Mouse (Mus musculus): ENCODE data around the gene Rab4a. TPM values are rescaled to one million over a fixed set of nuclear protein-coding genes. Genes with fewer than 3 reads are reported as not detected.

The Rab4a gene
- total RNA-seq, 2 experiments from 2014 or later: 0.26 to 1.2 TPM

DNA sequence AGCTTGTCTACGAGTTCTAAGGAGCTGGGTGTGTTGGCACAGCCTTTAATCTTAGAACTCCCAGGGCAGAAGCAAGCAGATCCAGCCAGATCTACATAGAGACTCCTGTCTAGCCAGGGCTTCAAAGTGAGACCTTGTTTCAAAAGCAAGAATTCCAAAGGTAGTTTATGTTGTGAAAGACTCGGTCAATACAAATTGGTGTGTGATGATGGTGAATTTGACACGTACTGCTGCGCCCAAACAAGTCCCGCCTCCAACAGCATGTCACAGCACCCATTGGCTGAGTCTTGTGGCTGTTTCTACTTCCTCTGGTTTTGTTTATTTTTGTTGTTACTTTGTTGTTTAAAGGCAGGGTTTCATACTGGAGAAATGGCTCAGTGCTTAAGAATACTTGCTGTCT, 6.4 kb downstream of the Rab4a start:
- no peak for ATAC-seq (ENCODE audit: poor library complexity, severe bottlenecking)

- no peak for ATAC-seq (ENCODE audit: poor library complexity, severe bottlenecking)
These were observed 7.5 kb downstream of the Rab4a start for GRCm38 (mm10) chr8:123813173-123813891.

GRCm38 (mm10) chr8:123813892-123814266, 8.1 kb downstream of the Rab4a start:
- no peak for ATAC-seq (ENCODE audit: poor library complexity, severe bottlenecking)

- ATAC-seq (ENCODE audit: poor library complexity, severe bottlenecking): no peak
These were observed 9.5 kb downstream of the Rab4a start for GRCm38 (mm10) chr8:123815325-123815724.

GRCm38 (mm10) chr8:123816939-123817338, 11.2 kb downstream of the Rab4a start:
- ATAC-seq (ENCODE audit: poor library complexity, severe bottlenecking): no peak

- no peak for ATAC-seq (ENCODE audit: poor library complexity, severe bottlenecking)
These were observed 12.0 kb downstream of the Rab4a start for GRCm38 (mm10) chr8:123817747-123818146.

DNA sequence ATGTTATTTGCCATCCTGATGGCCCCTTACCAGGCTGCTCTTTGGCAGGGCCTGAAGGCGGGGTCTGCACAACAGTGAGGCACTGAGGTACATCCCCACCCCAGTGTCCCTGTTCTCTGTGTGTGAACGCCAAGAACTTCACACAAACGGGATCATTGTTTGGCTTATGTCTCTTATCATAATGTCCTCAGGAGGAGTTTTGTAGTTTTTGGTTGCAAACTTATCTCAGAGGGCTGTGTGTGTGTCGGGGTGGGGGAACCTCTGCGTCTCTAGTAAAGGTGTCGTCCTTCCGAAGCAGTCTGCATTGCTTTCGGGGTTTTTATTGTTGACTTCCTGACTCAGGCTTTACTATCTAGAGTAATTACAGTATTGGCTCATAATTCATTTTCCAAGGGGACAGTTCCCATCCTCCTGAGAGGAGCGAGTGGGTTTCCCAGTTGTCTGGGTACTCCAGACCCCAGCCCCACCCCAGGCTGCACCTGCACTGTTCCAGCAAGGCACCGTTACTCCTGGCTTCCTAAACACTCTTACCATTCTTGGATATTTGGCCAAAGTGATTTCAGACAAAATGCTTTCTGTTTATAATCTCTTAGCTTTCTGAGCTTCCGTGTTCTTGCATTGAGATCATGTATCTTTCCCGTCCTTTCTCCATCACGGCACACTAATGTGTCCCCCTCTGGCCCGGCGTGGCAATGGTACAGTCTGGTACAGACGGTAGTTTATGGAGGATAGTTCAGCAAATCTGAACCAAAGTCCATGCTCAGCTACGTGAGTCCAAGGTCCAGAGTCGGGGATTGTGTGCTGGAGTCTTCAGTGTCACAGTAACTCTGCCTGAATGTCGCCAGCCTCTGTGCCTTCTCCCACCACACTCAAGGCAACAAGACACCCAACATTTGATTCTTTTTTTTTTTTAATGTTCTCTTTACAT, 14.2 kb downstream of the Rab4a start:
- no peak for ATAC-seq (ENCODE audit: poor library complexity, severe bottlenecking)

GRCm38 (mm10) chr8:123820780-123821179, 15.0 kb downstream of the Rab4a start:
- ATAC-seq (ENCODE audit: poor library complexity, severe bottlenecking): no peak

DNA sequence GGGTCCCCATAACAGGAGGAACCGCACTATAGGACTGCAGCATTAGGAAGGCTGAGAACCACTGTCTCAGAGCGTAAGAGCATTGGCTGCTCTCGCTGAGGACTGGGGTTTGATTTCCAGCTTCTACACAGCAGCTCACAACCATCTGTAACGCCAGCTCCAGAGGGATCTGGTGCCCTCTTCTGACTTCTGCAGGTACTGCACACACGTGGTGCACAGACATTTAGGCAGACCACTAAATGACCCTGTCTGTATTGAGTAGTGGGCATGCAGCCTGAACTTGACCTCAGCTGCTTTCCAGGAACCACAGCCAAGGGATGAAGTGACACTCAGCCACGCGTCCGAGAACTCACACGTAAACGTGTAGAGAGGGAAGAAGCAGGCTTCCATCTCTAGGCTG, 17.3 kb downstream of the Rab4a start:
- ATAC-seq (ENCODE audit: poor library complexity, severe bottlenecking): no peak

- no peak for ATAC-seq (ENCODE audit: poor library complexity, severe bottlenecking)
These were observed 17.8 kb downstream of the Rab4a start for GRCm38 (mm10) chr8:123823532-123824123.

DNA sequence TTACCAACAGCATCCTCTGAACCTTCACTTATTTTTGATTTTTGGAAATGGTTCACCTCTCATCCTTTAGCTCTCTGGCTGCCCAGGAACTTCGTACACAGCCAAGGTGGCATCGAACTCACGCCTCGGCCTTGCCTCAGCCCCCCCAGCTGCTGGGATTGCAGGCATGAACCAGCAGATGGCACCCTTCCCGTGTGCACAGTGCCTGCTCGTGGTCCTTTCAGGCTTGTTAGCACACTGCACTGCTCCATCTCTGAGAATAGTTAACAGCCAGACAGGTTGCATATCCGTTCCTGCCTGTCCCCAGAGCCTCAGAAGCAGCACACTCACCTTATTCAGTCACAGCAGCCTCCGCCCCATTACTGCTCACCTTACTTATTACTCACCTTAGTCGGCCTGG, 20.2 kb downstream of the Rab4a start:
- no peak for ATAC-seq (ENCODE audit: poor library complexity, severe bottlenecking)

DNA sequence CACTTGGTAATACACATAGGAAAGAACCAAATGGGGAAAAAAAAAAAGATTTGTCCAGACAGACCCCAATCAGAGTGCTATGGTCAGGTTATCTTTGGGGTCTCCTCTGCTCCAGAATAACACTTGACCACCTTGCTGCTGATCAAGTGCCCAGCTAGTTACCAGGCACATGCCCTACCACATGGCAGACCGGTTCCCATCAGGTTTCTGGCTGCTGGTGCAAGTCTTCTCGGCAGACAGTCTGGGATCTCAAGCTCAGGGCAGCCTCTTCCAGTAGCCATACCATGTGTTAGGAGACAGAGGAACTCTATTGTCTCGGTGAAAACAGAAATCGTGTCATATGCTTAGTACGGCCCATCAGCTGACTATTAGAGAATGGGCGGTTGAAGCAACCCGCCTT, 21.0 kb downstream of the Rab4a start:
- ATAC-seq (ENCODE audit: poor library complexity, severe bottlenecking): no peak

GRCm38 (mm10) chr8:123827523-123827922, 21.7 kb downstream of the Rab4a start:
- no peak for ATAC-seq (ENCODE audit: poor library complexity, severe bottlenecking)

DNA sequence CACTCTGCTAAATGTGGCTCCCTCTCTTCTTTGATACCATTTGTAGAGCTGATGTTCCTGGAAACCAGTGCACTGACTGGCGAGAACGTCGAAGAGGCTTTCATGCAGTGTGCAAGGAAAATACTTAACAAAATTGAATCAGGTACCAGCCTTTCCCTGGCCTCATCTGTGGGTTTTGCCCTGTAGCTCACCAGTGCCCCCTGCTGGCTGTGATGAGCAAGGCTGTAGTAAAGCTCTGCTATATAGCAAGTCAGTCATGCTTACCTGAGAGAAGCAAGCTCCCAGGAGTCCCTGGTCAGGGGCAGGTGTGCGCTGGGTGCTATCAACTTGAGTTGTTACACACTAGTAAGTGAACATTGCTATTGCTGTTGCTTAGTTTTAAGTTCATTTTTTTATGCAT, 27.0 kb downstream of the Rab4a start:
- ATAC-seq (ENCODE audit: poor library complexity, severe bottlenecking): 0 out of 2 replicates have a peak, but pooled peaks have one; percentile 40

GRCm38 (mm10) chr8:123835451-123835850, 29.7 kb downstream of the Rab4a start:
- peak; percentile 77; the same call in 1 of the 2 replicates for ATAC-seq (ENCODE audit: poor library complexity, severe bottlenecking)

DNA sequence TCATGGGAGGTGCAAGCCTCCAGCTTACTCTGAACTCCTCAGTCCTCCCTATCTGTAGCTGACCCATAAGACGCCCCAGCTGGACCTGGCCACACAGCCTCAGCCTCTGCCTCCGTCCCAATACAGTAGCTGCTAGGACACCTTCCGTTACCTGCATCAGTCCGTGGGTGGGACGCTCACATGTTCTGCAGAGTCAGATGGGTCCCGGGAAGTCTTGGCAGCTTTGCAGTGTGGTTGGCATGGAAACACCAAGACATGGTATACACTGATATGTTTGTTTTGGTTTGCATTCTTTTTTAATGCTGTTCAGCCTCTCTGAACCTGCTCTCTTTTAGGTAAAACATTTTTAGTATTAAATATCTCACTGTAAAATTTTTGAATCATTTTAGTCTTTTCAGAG, 30.6 kb downstream of the Rab4a start:
- ATAC-seq (ENCODE audit: poor library complexity, severe bottlenecking): no peak

- no peak for ATAC-seq (ENCODE audit: poor library complexity, severe bottlenecking)
These were observed 32.7 kb downstream of the Rab4a start for GRCm38 (mm10) chr8:123838496-123838895.

DNA sequence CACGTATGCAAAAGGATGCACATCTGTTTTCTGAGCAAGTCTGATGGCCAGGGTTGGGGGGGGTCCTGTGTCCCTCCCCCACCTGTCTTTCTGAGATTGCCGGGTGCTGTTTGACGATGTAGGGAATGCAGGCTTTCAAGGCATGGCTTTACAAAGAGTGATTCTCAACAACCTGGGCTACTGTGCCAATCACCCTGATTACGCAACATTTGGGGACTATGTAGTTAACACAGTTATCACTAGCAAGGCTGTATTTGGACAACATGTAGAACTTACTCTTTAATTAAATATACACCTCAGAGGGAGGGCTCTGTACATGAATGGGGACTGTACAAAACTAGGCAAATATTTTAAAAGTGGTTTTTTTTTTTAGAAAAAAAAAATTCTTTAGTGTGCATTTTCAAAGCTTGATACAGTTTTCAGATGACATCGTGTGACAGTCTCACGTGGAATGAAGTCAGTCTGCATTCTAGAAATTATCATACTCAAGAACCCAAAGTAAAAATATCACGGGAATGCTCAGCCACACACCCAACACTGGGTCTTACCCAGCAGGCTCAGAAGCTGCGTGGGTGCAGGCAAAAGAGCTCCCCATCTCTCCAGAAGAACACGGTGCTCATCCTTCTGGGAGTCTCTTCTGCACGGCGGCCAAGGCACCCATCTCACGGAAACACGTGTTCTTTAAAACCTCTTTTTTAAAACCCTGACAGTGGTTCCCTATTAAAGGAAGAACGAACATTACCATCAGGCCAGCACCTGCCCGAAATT, 35.0 kb downstream of the Rab4a start:
- ATAC-seq (ENCODE audit: poor library complexity, severe bottlenecking): no peak

DNA sequence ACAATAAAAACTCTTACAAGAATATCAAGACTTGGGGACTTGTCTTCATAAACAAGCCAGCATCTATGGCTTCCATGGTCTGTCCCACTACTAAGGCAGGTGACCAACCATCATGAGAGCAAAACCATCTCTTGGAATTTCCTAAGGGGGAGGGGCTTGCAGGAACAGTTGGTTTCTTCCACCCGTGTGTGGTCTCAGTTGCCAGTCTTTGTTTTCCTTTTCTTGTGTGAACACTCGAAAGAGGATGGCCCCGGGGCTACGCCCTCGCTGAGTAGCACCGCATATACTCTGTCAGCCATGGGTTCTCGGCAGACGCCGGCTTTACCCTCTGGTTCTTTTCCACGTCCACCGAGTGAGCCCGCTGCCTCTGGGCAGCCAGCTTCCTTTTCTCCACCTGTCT, 36.3 kb downstream of the Rab4a start:
- no peak for ATAC-seq (ENCODE audit: poor library complexity, severe bottlenecking)

- no peak for ATAC-seq (ENCODE audit: poor library complexity, severe bottlenecking)
These were observed 38.6 kb downstream of the Rab4a start for GRCm38 (mm10) chr8:123844341-123844740.

- no peak for ATAC-seq (ENCODE audit: poor library complexity, severe bottlenecking)
These were observed 39.3 kb downstream of the Rab4a start for GRCm38 (mm10) chr8:123845114-123845513.

Measured in megakaryocyte, adult 5-6 weeks (primary cell).